Mouse (Mus musculus) liver, postnatal 0 days (tissue): ENCODE measurements at regions not wholly inside any gene's neighbourhood (a gene's known extent, or its start where the extent isn't known, plus 50 kb on each side); places are given as distances from the start of the nearest gene placed in this dataset.
A peak's percentile ranks its signal among the peaks of the same experiment; 100 is the strongest.

Experiments
- ATAC-seq: fragments of 200-750 bp; cut with Nextera tagmentation; 2 replicates; pipeline ENCODE4 v1.8.0; 2017; ENCODE audit warnings: mild to moderate bottlenecking, moderate library complexity
- DNase-seq: peaks from one replicate; pipeline ENCODE4 v3.0.0-alpha.2; 2016
- H3K27ac ChIP-seq: fragments of 300-500 bp; sonication (generic); 2 replicates; pipeline ENCODE4 v1.5.1; 2014; ENCODE audit warnings: antibody characterized with exemption, moderate library complexity, mild to moderate bottlenecking, low read depth
- H3K27me3 ChIP-seq: fragments of 300-500 bp; sonication (generic); 2 replicates; pipeline ENCODE4 v1.6.1; 2014; ENCODE audit warnings: low read length, control low read depth, mixed read lengths; ENCODE audit not compliant: insufficient read depth
- H3K36me3 ChIP-seq: fragments of 300-500 bp; sonication (generic); replicated peaks from 2 replicates; pipeline ENCODE4 v1.6.1; 2014; ENCODE audit warnings: mild to moderate bottlenecking, control low read depth, low read length, moderate library complexity, mixed read lengths; ENCODE audit not compliant: insufficient read depth
- H3K4me1 ChIP-seq: fragments of 300-500 bp; sonication (generic); 2 replicates; pipeline ENCODE4 v1.6.1; 2014; ENCODE audit warnings: antibody characterized with exemption, mild to moderate bottlenecking, control low read depth; ENCODE audit not compliant: insufficient read depth
- H3K4me2 ChIP-seq: fragments of 300-500 bp; sonication (generic); 2 replicates; pipeline ENCODE4 v1.6.1; 2014; ENCODE audit warnings: low read depth, mild to moderate bottlenecking, low read length, moderate library complexity, mixed read lengths
- H3K4me3 ChIP-seq: fragments of 300-500 bp; sonication (generic); 2 replicates; pipeline ENCODE4 v1.5.1; 2014; ENCODE audit warnings: low read depth, low read length
- H3K9ac ChIP-seq: fragments of 300-500 bp; sonication (generic); replicated peaks from 2 replicates; pipeline ENCODE4 v1.6.1; 2014; ENCODE audit warnings: mild to moderate bottlenecking, moderate library complexity
- H3K9me3 ChIP-seq: fragments of 300-500 bp; sonication (generic); 2 replicates; pipeline ENCODE4 v1.6.1; 2016; ENCODE audit warnings: mild to moderate bottlenecking, control low read depth, low read length, mixed read lengths
- CTCF ChIP-seq: sonication (generic); IDR thresholded peaks from 2 replicates; pipeline ENCODE4 v1.5.1; 2016; ENCODE audit warnings: antibody characterized with exemption, low read depth
- EP300 ChIP-seq: IDR thresholded peaks from 2 replicates; pipeline ENCODE4 v1.6.1; 2016; ENCODE audit warnings: antibody characterized with exemption, low read depth, mild to moderate bottlenecking
- WGBS: fragments of 180-500 bp; shearing (Covaris S2); extraction: QIAGEN DNeasy Blood & Tissue Kit; methylation state at CpG from one replicate; pipeline ENCODE4 v1.1.7; 2014; ENCODE audit not compliant: insufficient replicate concordance; 5-methylcytosine and 5-hydroxymethylcytosine counted together

GRCm38 (mm10) chr1:57032407-57032806 lies 54.0 kb upstream of the Satb2 start:
- no peak overlapping the region for H3K4me3 ChIP-seq
- H3K4me2 ChIP-seq: no peak overlapping the region
- H3K27me3 ChIP-seq: no peaks in the 10 kb centered on the region
- no peaks in the 10 kb centered on the region for H3K9me3 ChIP-seq
- no peaks in the 10 kb centered on the region for H3K4me1 ChIP-seq
- H3K9ac ChIP-seq: no peak overlapping the region
- no peak overlapping the region for H3K27ac ChIP-seq
- TF ChIP-seq CTCF: no peak
- no peak for TF ChIP-seq EP300
- DNase-seq: peak; percentile 15
- WGBS: 50% methylated on average over 2 of the region's 2 CpGs
- H3K36me3 ChIP-seq: no peaks in the 10 kb centered on the region
- ATAC-seq: no peak

GRCm38 (mm10) chr1:57033244-57033643 lies 54.8 kb upstream of the Satb2 start:
- no peak for DNase-seq
- H3K27ac ChIP-seq: no peak overlapping the region
- no peaks in the 10 kb centered on the region for H3K36me3 ChIP-seq
- no peak overlapping the region for H3K4me2 ChIP-seq
- H3K4me3 ChIP-seq: no peak overlapping the region
- H3K27me3 ChIP-seq: no peaks in the 10 kb centered on the region
- 74% methylated on average over 2 of the region's 2 CpGs for WGBS
- no peak for ATAC-seq
- H3K9ac ChIP-seq: no peak overlapping the region
- TF ChIP-seq CTCF: no peak
- TF ChIP-seq EP300: no peak
- no peaks in the 10 kb centered on the region for H3K9me3 ChIP-seq
- no peaks in the 10 kb centered on the region for H3K4me1 ChIP-seq

GRCm38 (mm10) chr1:57034411-57034810 lies 56.0 kb upstream of the Satb2 start:
- H3K9me3 ChIP-seq: no peaks in the 10 kb centered on the region
- no peak overlapping the region for H3K27ac ChIP-seq
- DNase-seq (no peak), ATAC-seq (no peak)
- no peak overlapping the region for H3K4me3 ChIP-seq
- H3K36me3 ChIP-seq: no peaks in the 10 kb centered on the region
- 58% methylated on average over 6 of the region's 6 CpGs for WGBS
- H3K4me2 ChIP-seq: no peak overlapping the region
- TF ChIP-seq CTCF (no peak), EP300 (no peak)
- H3K9ac ChIP-seq: no peak overlapping the region
- no peaks in the 10 kb centered on the region for H3K27me3 ChIP-seq
- no peaks in the 10 kb centered on the region for H3K4me1 ChIP-seq

GRCm38 (mm10) chr1:57036382-57036781 lies 57.9 kb upstream of the Satb2 start:
- ATAC-seq (no peak), DNase-seq (no peak)
- no peaks in the 10 kb centered on the region for H3K27me3 ChIP-seq
- TF ChIP-seq CTCF: no peak
- no peak for TF ChIP-seq EP300
- no peak overlapping the region for H3K27ac ChIP-seq
- no peak overlapping the region for H3K9ac ChIP-seq
- H3K4me1 ChIP-seq: no peaks in the 10 kb centered on the region
- whole genome bisulfite sequencing: 70% methylated on average over 3 of the region's 3 CpGs
- no peak overlapping the region for H3K4me3 ChIP-seq
- H3K4me2 ChIP-seq: no peak overlapping the region
- no peaks in the 10 kb centered on the region for H3K9me3 ChIP-seq
- H3K36me3 ChIP-seq: no peaks in the 10 kb centered on the region

GRCm38 (mm10) chr1:57040201-57040600 lies 61.8 kb upstream of the Satb2 start:
- no peak overlapping the region for H3K27ac ChIP-seq
- 49% methylated on average over 8 of the region's 8 CpGs for WGBS
- TF ChIP-seq CTCF: no peak
- no peak for TF ChIP-seq EP300
- no peaks in the 10 kb centered on the region for H3K36me3 ChIP-seq
- no peaks in the 10 kb centered on the region for H3K9me3 ChIP-seq
- DNase-seq (no peak), ATAC-seq (no peak)
- no peak overlapping the region for H3K4me3 ChIP-seq
- H3K4me1 ChIP-seq: no peaks in the 10 kb centered on the region
- H3K4me2 ChIP-seq: no peak overlapping the region
- H3K9ac ChIP-seq: no peak overlapping the region
- no peaks in the 10 kb centered on the region for H3K27me3 ChIP-seq

GRCm38 (mm10) chr1:57041578-57041977 lies 63.1 kb upstream of the Satb2 start:
- TF ChIP-seq CTCF: no peak
- no peaks in the 10 kb centered on the region for H3K9me3 ChIP-seq
- H3K36me3 ChIP-seq: no peaks in the 10 kb centered on the region
- no peak overlapping the region for H3K9ac ChIP-seq
- no peak for ATAC-seq
- no peak overlapping the region for H3K4me3 ChIP-seq
- H3K4me2 ChIP-seq: no peak overlapping the region
- no peak for DNase-seq
- no peaks in the 10 kb centered on the region for H3K4me1 ChIP-seq
- no peak overlapping the region for H3K27ac ChIP-seq
- no peaks in the 10 kb centered on the region for H3K27me3 ChIP-seq

- no peak for DNase-seq
- Histone ChIP-seq H3K36me3 (no peaks in the 10 kb centered on the region), H3K4me2 (no peak overlapping the region), H3K27ac (no peak overlapping the region), H3K9me3 (no peaks in the 10 kb centered on the region), H3K9ac (no peak overlapping the region), H3K4me1 (no peaks in the 10 kb centered on the region), H3K27me3 (no peaks in the 10 kb centered on the region), H3K4me3 (no peak overlapping the region)
- TF ChIP-seq CTCF (no peak), EP300 (no peak)
- WGBS: 75% methylated on average over 4 of the region's 4 CpGs
- no peak for ATAC-seq
Measured at GRCm38 (mm10) chr1:57053836-57054235, 75.4 kb upstream of the Satb2 start.
